Mouse (Mus musculus) ovary, postnatal 14 days (tissue): ENCODE measurements around the gene Gstm2.

Experiments used
- DNase-seq: peaks from one replicate; pipeline ENCODE4 v3.0.0; 2022; ENCODE audit warnings: low spot score

The Gstm2 gene

GRCm38 (mm10) chr3:107941261-107941660 is 45.0 kb downstream of the Gstm2 start:
- DNase-seq, result no peak

GRCm38 (mm10) chr3:107940524-107940923 is 45.7 kb downstream of the Gstm2 start:
- no peak for DNase-seq

- DNase-seq, result no peak
Observed at GRCm38 (mm10) chr3:107939830-107940229, 46.4 kb downstream of the Gstm2 start.

GRCm38 (mm10) chr3:107939403-107939802 is 46.9 kb downstream of the Gstm2 start:
- DNase-seq, result peak; percentile 63

- no peak for DNase-seq
Observed at GRCm38 (mm10) chr3:107935888-107936287, 50.4 kb downstream of the Gstm2 start.

GRCm38 (mm10) chr3:107935268-107935667 is 51.0 kb downstream of the Gstm2 start:
- no peak for DNase-seq

- no peak for DNase-seq
Observed at GRCm38 (mm10) chr3:107932128-107932527, 54.1 kb downstream of the Gstm2 start.
